Mouse (Mus musculus) thymus, adult 2 months (tissue): ENCODE results near the gene Cyb5r2.

ENCODE experiments used
- CTCF ChIP-seq: fragments of 200-500 bp; IDR thresholded peaks from 2 replicates; pipeline ENCODE4 v1.5.1; 2012; ENCODE audit warnings: mild to moderate bottlenecking, control low read depth, low read length, moderate library complexity, borderline replicate concordance; ENCODE audit not compliant: control insufficient read depth, poor library complexity, insufficient read depth; ENCODE audit errors: extremely low read depth
- POLR2A ChIP-seq: fragments of 200-500 bp; IDR thresholded peaks from 2 replicates; pipeline ENCODE4 v1.6.1; 2012; ENCODE audit warnings: mild to moderate bottlenecking, low read length, control low read depth, moderate library complexity; ENCODE audit not compliant: control insufficient read depth, poor library complexity, insufficient read depth; ENCODE audit errors: extremely low read depth

DNA sequence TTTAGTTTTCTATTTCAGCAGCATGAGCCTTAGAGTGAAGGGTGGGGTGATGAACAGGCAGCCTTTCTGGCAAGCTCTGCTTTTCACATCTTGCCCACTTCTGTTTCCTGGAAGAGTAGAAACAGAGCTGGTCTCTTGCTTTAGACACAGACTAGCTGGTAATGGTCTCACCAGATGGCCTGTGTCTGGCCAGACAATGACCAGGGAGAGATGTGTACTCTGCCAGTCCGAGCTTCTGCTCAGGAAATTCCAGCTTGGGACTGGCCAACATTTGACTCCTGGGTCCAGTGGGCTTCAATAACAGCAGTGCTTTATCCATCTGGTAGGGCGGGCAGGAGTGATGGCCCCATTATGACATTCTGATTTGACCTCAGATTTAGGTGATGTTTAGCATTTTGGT, 12.7 kb downstream of the Cyb5r2 start:
- TF ChIP-seq POLR2A (no peak), CTCF (no peak)
